Mouse (Mus musculus): Measurements from ENCODE around the gene Hmcn1. TPM values are rescaled to one million over a fixed set of nuclear protein-coding genes. Genes with fewer than 3 reads are reported as not detected.

Gene Hmcn1
- polyA plus RNA-seq, 1 experiment from 2014 or later, result 2.0 TPM

DNA sequence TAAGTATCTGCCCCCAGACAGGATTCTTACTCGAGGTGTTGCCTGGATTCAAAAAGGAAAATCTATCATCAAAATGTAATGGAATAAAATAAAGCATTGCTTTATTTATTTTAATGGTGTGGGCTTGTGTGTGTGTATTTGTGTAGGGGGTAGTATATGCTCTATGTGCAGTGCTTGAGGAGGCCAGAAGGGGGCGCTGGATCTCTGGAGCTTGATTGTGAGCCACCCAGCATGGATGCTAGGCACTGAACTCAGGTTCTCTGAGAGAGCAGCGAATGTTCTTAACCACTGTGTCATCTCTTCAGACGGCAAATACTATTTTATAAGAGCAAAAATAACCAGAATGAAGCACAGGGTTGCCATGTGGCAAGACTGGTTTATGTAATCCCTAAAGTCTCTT is 360.7 kb downstream of the Hmcn1 start:
- Histone ChIP-seq H3K9me3 (replicated peaks; ENCODE audit: control insufficient read depth, low read length, poor library complexity, severe bottlenecking) (no peaks in the 10 kb centered on the region), H3K4me3 (ENCODE audit: low read depth, low read length) (no peak overlapping the region), H3K9ac (ENCODE audit: low read depth, low read length) (no peak overlapping the region), H3K4me2 (ENCODE audit: low read length) (no peak overlapping the region), H3K4me1 (ENCODE audit: control insufficient read depth, insufficient read depth, low read length) (peaks cover 2% of the 10 kb centered on the region; the same call in 1 of the 2 replicates), H3K27me3 (ENCODE audit: control insufficient read depth, insufficient read depth, low read depth, low read length) (no peaks in the 10 kb centered on the region), H3K27ac (ENCODE audit: low read length) (no peak overlapping the region), H3K36me3 (ENCODE audit: control insufficient read depth, insufficient read depth, low read length) (no peaks in the 10 kb centered on the region)
- ATAC-seq, result no peak
- 73% methylated on average over 4 of the region's 4 CpGs for WGBS

GRCm38 (mm10) chr1:150631856-150632171 is 361.4 kb downstream of the Hmcn1 start:
- Histone ChIP-seq H3K9ac (ENCODE audit: low read depth, low read length) (no peak overlapping the region), H3K27ac (ENCODE audit: low read length) (no peak overlapping the region), H3K4me1 (ENCODE audit: control insufficient read depth, insufficient read depth, low read length) (peaks cover 2% of the 10 kb centered on the region; the same call in 1 of the 2 replicates), H3K4me3 (ENCODE audit: low read depth, low read length) (no peak overlapping the region), H3K4me2 (ENCODE audit: low read length) (no peak overlapping the region), H3K27me3 (ENCODE audit: control insufficient read depth, insufficient read depth, low read depth, low read length) (no peaks in the 10 kb centered on the region), H3K9me3 (replicated peaks; ENCODE audit: control insufficient read depth, low read length, poor library complexity, severe bottlenecking) (no peaks in the 10 kb centered on the region), H3K36me3 (ENCODE audit: control insufficient read depth, insufficient read depth, low read length) (no peaks in the 10 kb centered on the region)
- ATAC-seq, result no peak
- 91% methylated on average over 3 of the region's 3 CpGs for WGBS

- Histone ChIP-seq H3K9me3 (replicated peaks; ENCODE audit: control insufficient read depth, low read length, poor library complexity, severe bottlenecking) (no peaks in the 10 kb centered on the region), H3K4me1 (ENCODE audit: control insufficient read depth, insufficient read depth, low read length) (peaks cover 2% of the 10 kb centered on the region; the same call in 1 of the 2 replicates), H3K4me2 (ENCODE audit: low read length) (peak overlapping the region; percentile 23; the same call in 1 of the 2 replicates), H3K4me3 (ENCODE audit: low read depth, low read length) (no peak overlapping the region), H3K27ac (ENCODE audit: low read length) (no peak overlapping the region), H3K9ac (ENCODE audit: low read depth, low read length) (no peak overlapping the region), H3K27me3 (ENCODE audit: control insufficient read depth, insufficient read depth, low read depth, low read length) (no peaks in the 10 kb centered on the region), H3K36me3 (ENCODE audit: control insufficient read depth, insufficient read depth, low read length) (no peaks in the 10 kb centered on the region)
- WGBS, result 73% methylated on average over 17 of the region's 17 CpGs
- no peak for ATAC-seq
Observed at GRCm38 (mm10) chr1:150631035-150631855, 362.0 kb downstream of the Hmcn1 start.

GRCm38 (mm10) chr1:150623226-150623625 is 370.0 kb downstream of the Hmcn1 start:
- H3K9me3 ChIP-seq (replicated peaks; ENCODE audit: control insufficient read depth, low read length, poor library complexity, severe bottlenecking), result no peaks in the 10 kb centered on the region
- no peak overlapping the region for H3K9ac ChIP-seq (ENCODE audit: low read depth, low read length)
- no peaks in the 10 kb centered on the region for H3K36me3 ChIP-seq (ENCODE audit: control insufficient read depth, insufficient read depth, low read length)
- H3K4me3 ChIP-seq (ENCODE audit: low read depth, low read length), result no peak overlapping the region
- no peaks in the 10 kb centered on the region for H3K27me3 ChIP-seq (ENCODE audit: control insufficient read depth, insufficient read depth, low read depth, low read length)
- no peak overlapping the region for H3K27ac ChIP-seq (ENCODE audit: low read length)
- ATAC-seq, result no peak
- 98% methylated on average over 2 of the region's 2 CpGs for WGBS
- H3K4me1 ChIP-seq (ENCODE audit: control insufficient read depth, insufficient read depth, low read length), result no peaks in the 10 kb centered on the region
- no peak overlapping the region for H3K4me2 ChIP-seq (ENCODE audit: low read length)

DNA sequence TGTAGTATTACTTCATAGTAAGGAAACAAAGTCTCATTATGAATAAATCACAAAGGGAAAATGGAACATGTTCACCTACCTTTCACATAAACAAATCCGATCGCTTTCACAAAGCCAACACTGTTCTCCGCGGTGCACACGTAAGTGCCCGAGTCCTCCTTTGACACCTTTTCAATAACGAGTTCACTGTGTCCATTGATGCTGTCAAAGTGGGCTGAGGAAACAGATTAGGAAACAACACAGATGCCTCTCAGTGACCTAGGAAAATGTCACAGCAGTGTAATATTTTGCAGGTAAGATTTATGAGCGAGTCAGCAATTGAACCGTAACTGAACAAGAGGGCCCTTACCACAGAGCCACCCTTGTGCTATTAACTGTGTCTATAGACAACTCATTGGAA is 382.7 kb downstream of the Hmcn1 start:
- H3K27ac ChIP-seq (ENCODE audit: low read length), result no peak overlapping the region
- H3K27me3 ChIP-seq (ENCODE audit: control insufficient read depth, insufficient read depth, low read depth, low read length), result no peaks in the 10 kb centered on the region
- H3K9ac ChIP-seq (ENCODE audit: low read depth, low read length), result no peak overlapping the region
- H3K4me3 ChIP-seq (ENCODE audit: low read depth, low read length), result no peak overlapping the region
- ATAC-seq, result no peak
- no peaks in the 10 kb centered on the region for H3K4me1 ChIP-seq (ENCODE audit: control insufficient read depth, insufficient read depth, low read length)
- H3K36me3 ChIP-seq (ENCODE audit: control insufficient read depth, insufficient read depth, low read length), result no peaks in the 10 kb centered on the region
- WGBS, result 78% methylated on average over 9 of the region's 9 CpGs
- H3K4me2 ChIP-seq (ENCODE audit: low read length), result no peak overlapping the region
- H3K9me3 ChIP-seq (replicated peaks; ENCODE audit: control insufficient read depth, low read length, poor library complexity, severe bottlenecking), result no peaks in the 10 kb centered on the region

DNA sequence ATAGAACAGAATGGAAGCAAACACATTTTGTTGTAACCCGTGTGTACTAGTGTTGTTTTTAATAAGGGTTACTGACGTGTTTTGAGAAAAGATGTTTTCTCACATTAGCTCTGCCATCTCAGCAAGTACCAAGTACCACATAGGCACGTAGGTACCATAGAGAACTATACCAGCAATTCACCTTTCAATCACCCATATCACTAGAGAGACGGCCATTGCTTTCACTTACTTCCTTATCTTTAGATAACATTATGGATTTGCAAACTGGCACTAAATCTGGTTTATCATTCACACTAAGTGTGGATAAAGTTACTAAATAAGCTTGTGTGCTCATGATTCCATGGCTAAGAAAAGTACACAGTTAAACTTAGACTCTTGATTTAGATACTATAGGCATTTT is 387.1 kb downstream of the Hmcn1 start:
- Histone ChIP-seq H3K9me3 (replicated peaks; ENCODE audit: control insufficient read depth, low read length, poor library complexity, severe bottlenecking) (no peaks in the 10 kb centered on the region), H3K4me2 (ENCODE audit: low read length) (no peak overlapping the region), H3K4me1 (ENCODE audit: control insufficient read depth, insufficient read depth, low read length) (no peaks in the 10 kb centered on the region), H3K27ac (ENCODE audit: low read length) (no peak overlapping the region), H3K36me3 (ENCODE audit: control insufficient read depth, insufficient read depth, low read length) (no peaks in the 10 kb centered on the region), H3K4me3 (ENCODE audit: low read depth, low read length) (no peak overlapping the region), H3K9ac (ENCODE audit: low read depth, low read length) (no peak overlapping the region), H3K27me3 (ENCODE audit: control insufficient read depth, insufficient read depth, low read depth, low read length) (no peaks in the 10 kb centered on the region)
- ATAC-seq, result no peak
- WGBS, result 91% methylated on average over 4 of the region's 4 CpGs

GRCm38 (mm10) chr1:150593614-150594013 is 399.6 kb downstream of the Hmcn1 start:
- Histone ChIP-seq H3K4me1 (ENCODE audit: control insufficient read depth, insufficient read depth, low read length) (no peaks in the 10 kb centered on the region), H3K27me3 (ENCODE audit: control insufficient read depth, insufficient read depth, low read depth, low read length) (no peaks in the 10 kb centered on the region), H3K36me3 (ENCODE audit: control insufficient read depth, insufficient read depth, low read length) (no peaks in the 10 kb centered on the region), H3K4me3 (ENCODE audit: low read depth, low read length) (no peak overlapping the region), H3K9ac (ENCODE audit: low read depth, low read length) (no peak overlapping the region), H3K4me2 (ENCODE audit: low read length) (no peak overlapping the region), H3K27ac (ENCODE audit: low read length) (no peak overlapping the region), H3K9me3 (replicated peaks; ENCODE audit: control insufficient read depth, low read length, poor library complexity, severe bottlenecking) (no peaks in the 10 kb centered on the region)
- WGBS, result 92% methylated on average over 13 of the region's 13 CpGs
- no peak for ATAC-seq

- WGBS, result 32% methylated on average over 2 of the region's 2 CpGs
- Histone ChIP-seq H3K9me3 (replicated peaks; ENCODE audit: control insufficient read depth, low read length, poor library complexity, severe bottlenecking) (no peaks in the 10 kb centered on the region), H3K9ac (ENCODE audit: low read depth, low read length) (no peak overlapping the region), H3K4me3 (ENCODE audit: low read depth, low read length) (no peak overlapping the region), H3K27ac (ENCODE audit: low read length) (no peak overlapping the region), H3K27me3 (ENCODE audit: control insufficient read depth, insufficient read depth, low read depth, low read length) (no peaks in the 10 kb centered on the region), H3K4me2 (ENCODE audit: low read length) (no peak overlapping the region), H3K36me3 (ENCODE audit: control insufficient read depth, insufficient read depth, low read length) (no peaks in the 10 kb centered on the region), H3K4me1 (ENCODE audit: control insufficient read depth, insufficient read depth, low read length) (no peaks in the 10 kb centered on the region)
- ATAC-seq, result no peak
Observed at GRCm38 (mm10) chr1:150591253-150591652, 402.0 kb downstream of the Hmcn1 start.

DNA sequence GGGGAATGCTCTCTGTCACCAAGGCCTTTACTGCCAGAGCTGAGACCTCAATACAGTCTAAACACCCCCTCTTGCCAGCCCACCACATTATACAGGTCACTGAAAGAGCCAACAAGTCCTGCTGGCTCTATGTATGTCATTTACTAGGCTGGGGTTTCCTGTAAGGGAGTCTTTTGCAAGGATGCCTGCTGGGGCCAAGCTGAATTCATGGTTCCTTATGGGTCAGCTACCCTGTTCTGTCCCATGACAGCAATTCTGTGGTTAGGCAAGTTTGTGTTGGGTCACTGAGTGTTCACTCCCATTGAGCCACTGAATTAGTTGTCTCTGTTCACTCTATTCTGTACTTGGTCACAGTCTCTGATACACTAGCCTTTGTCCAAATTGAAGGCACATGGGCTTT is 405.8 kb downstream of the Hmcn1 start:
- H3K4me3 ChIP-seq (ENCODE audit: low read depth, low read length), result no peak overlapping the region
- H3K4me2 ChIP-seq (ENCODE audit: low read length), result no peak overlapping the region
- no peak overlapping the region for H3K9ac ChIP-seq (ENCODE audit: low read depth, low read length)
- H3K27ac ChIP-seq (ENCODE audit: low read length), result no peak overlapping the region
- no peaks in the 10 kb centered on the region for H3K9me3 ChIP-seq (replicated peaks; ENCODE audit: control insufficient read depth, low read length, poor library complexity, severe bottlenecking)
- ATAC-seq, result 0 out of 2 replicates have a peak, but pooled peaks have one; percentile 14
- 0 out of 2 replicates have a peak, but pooled peaks cover 4% of the 10 kb centered on the region for H3K4me1 ChIP-seq (ENCODE audit: control insufficient read depth, insufficient read depth, low read length)
- no peaks in the 10 kb centered on the region for H3K27me3 ChIP-seq (ENCODE audit: control insufficient read depth, insufficient read depth, low read depth, low read length)
- H3K36me3 ChIP-seq (ENCODE audit: control insufficient read depth, insufficient read depth, low read length), result no peaks in the 10 kb centered on the region

Data from midbrain, embryonic 16.5 days (tissue).